Mouse (Mus musculus) midbrain, embryonic 14.5 days (tissue): ENCODE results near the gene Chrm5. TPM values are rescaled to one million over a fixed set of nuclear protein-coding genes. Genes with fewer than 3 reads are reported as not detected.

Experiments used
- ATAC-seq: fragments of 200-750 bp; cut with Nextera tagmentation; 2 replicates; pipeline ENCODE4 v1.8.0; 2017; ENCODE audit warnings: moderate number of reproducible peaks, moderate library complexity; ENCODE audit not compliant: low FRiP score, low TSS enrichment
- DNase-seq: peaks from one replicate; pipeline ENCODE4 v3.0.0-alpha.2; 2015
- H3K27ac ChIP-seq: fragments of 300-500 bp; sonication (generic); replicated peaks from 2 replicates; pipeline ENCODE4 v1.5.1; 2014; ENCODE audit warnings: mild to moderate bottlenecking, low read depth, low read length, moderate library complexity
- H3K27me3 ChIP-seq: fragments of 300-500 bp; sonication (generic); 2 replicates; pipeline ENCODE4 v1.6.1; 2014; ENCODE audit warnings: low read length, control low read depth, mixed read lengths; ENCODE audit not compliant: control insufficient read depth, insufficient read depth
- H3K36me3 ChIP-seq: fragments of 300-500 bp; sonication (generic); 2 replicates; pipeline ENCODE4 v1.6.1; 2014; ENCODE audit warnings: low read length, control low read depth; ENCODE audit not compliant: control insufficient read depth, insufficient read depth
- H3K4me1 ChIP-seq: fragments of 300-500 bp; sonication (generic); 2 replicates; pipeline ENCODE4 v1.6.1; 2014; ENCODE audit warnings: mild to moderate bottlenecking, antibody characterized with exemption, low read length, control low read depth; ENCODE audit not compliant: control insufficient read depth, insufficient read depth
- H3K4me2 ChIP-seq: fragments of 300-500 bp; sonication (generic); 2 replicates; pipeline ENCODE4 v1.6.1; 2014; ENCODE audit warnings: mild to moderate bottlenecking, low read length, moderate library complexity
- H3K4me3 ChIP-seq: fragments of 300-500 bp; sonication (generic); replicated peaks from 2 replicates; pipeline ENCODE4 v1.5.1; 2014; ENCODE audit warnings: low read depth, low read length
- H3K9ac ChIP-seq: fragments of 300-500 bp; sonication (generic); replicated peaks from 2 replicates; pipeline ENCODE4 v1.6.1; 2014; ENCODE audit warnings: mild to moderate bottlenecking, low read length, moderate library complexity
- H3K9me3 ChIP-seq: fragments of 300-500 bp; sonication (generic); 2 replicates; pipeline ENCODE4 v1.6.1; 2016; ENCODE audit warnings: low read length, control low read depth, mixed read lengths; ENCODE audit not compliant: control insufficient read depth
- WGBS: fragments of 180-500 bp; shearing (Covaris S2); extraction: QIAGEN DNeasy Blood & Tissue Kit; methylation state at CpG from one replicate; pipeline ENCODE4 v1.1.7; 2014; 5-methylcytosine and 5-hydroxymethylcytosine counted together
- polyA plus RNA-seq: library from polyadenylated mRNA; unstranded; fragments of >200 nt; fragmentation: Nextera tagmentation; extraction: Ambion mirVana; gene quantifications from 2 replicates; pipeline ENCODE4 v1.2.1, GENCODE M21; 2014

Gene Chrm5
- polyA plus RNA-seq, 1 experiment from 2014 or later, result 0.30 TPM

DNA sequence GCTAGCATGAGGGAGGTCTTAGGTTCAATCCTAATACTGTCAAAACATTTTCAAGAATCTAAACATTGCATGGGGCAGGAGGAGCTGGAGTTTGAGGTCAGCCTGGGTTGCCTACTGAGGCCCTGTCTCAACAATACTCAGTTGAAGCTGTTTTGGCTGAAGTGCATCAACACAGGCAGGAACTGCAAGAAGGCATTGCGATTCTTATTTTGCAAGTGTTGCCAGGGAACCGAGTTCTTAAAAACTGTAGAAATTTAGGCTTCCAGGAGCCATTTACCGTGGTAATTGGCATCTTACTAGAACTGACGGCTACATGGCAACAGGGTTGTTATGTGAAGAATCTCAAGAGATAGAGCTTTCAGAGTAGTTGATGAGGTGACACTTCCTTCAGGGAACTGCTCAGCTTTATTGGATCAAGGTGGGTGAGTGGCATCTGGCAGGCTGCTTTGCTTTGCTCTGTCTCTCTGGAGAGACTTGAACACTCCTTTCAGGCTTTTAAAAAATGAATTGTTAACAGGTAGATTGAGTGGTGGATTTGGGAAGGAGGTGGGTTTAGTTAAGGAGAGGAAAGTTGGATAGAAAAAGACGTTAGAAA is 26.4 kb upstream of the Chrm5 start:
- Histone ChIP-seq H3K36me3 (no peaks in the 10 kb centered on the region), H3K9ac (no peak overlapping the region), H3K4me3 (no peak overlapping the region), H3K27me3 (no peaks in the 10 kb centered on the region), H3K27ac (no peak overlapping the region), H3K4me1 (no peaks in the 10 kb centered on the region), H3K9me3 (no peaks in the 10 kb centered on the region), H3K4me2 (no peak overlapping the region)
- DNase-seq, result no peak
- no peak for ATAC-seq
- WGBS, result 77% methylated on average over 5 of the region's 5 CpGs

DNA sequence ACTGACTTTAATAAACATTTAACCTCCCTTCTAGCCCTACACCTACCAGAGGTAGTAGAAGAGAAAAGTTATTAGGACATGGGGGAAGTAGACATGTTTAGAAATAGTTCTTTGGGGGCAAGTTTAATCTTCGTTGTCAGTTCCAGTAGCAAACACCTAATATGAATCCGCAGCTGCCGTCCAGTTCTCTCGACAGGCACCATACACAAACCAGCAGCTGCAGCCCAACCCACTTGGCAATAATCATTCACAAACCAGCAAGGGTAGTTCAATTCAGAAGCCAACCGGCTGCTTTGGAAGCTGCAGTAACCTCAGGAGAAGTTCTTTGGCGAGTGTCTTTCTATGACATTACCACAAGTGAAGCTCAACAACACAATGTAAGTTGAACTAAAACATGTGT is 23.4 kb upstream of the Chrm5 start:
- no peak overlapping the region for H3K9ac ChIP-seq
- H3K9me3 ChIP-seq, result no peaks in the 10 kb centered on the region

DNA sequence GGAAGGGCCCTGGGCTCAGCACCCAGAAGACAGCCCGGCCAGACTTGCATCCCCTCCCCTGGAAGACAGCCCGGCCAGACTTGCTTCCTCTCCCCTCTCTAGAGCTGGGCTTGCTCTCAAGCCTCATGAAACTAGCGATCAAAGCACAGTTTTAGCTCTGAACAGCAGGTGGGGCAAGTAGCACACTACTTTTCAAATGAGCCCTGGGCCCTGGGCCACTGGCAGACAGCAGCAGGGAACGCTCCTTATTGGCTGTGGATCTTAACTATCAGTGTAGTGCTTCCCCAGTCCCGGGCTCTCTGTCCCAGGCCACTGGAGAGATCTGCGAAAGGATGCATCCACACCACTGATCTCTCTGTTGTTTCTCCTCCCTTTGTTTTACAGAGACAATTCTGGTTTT is 20.6 kb upstream of the Chrm5 start:
- H3K27me3 ChIP-seq, result no peaks in the 10 kb centered on the region
- H3K9me3 ChIP-seq, result no peaks in the 10 kb centered on the region
- DNase-seq (peak; percentile 89), ATAC-seq (peak; percentile 89)
- H3K4me1 ChIP-seq, result no peaks in the 10 kb centered on the region
- 2% methylated on average over 6 of the region's 6 CpGs for WGBS
- no peak overlapping the region for H3K27ac ChIP-seq
- no peak overlapping the region for H3K9ac ChIP-seq
- no peak overlapping the region for H3K4me2 ChIP-seq
- H3K4me3 ChIP-seq, result no peak overlapping the region
- no peaks in the 10 kb centered on the region for H3K36me3 ChIP-seq

More for the DNA sequence above, 23.4 kb upstream of the Chrm5 start:
- H3K27me3 ChIP-seq, result no peaks in the 10 kb centered on the region
- no peak overlapping the region for H3K4me2 ChIP-seq
- 91% methylated on average over 6 of the region's 6 CpGs for WGBS
- H3K36me3 ChIP-seq, result no peaks in the 10 kb centered on the region
- ATAC-seq, result no peak
- H3K27ac ChIP-seq, result no peak overlapping the region
- no peak for DNase-seq
- no peak overlapping the region for H3K4me3 ChIP-seq
- H3K4me1 ChIP-seq, result no peaks in the 10 kb centered on the region

DNA sequence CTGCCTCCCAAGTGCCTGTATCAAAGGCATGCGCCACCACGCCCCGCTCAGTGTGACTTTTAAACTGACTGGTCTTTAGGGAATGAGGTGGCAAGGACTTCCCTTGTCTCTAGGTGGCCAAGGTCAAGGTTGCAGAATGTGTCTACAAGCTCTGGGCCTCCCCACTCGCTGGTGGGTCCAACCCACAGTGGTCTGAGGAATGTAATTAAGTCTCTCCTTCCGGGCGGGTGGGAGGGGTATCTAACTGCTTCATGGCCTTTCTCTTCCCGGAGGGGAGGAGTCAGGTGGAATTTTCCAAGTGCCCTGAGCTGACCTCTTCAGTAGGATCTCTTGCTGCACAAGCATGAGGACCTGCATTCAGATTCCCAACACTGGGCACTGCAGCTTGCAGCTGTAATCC is 17.3 kb upstream of the Chrm5 start:
- no peaks in the 10 kb centered on the region for H3K9me3 ChIP-seq
- no peak overlapping the region for H3K4me2 ChIP-seq
- no peaks in the 10 kb centered on the region for H3K36me3 ChIP-seq
- H3K27me3 ChIP-seq, result no peaks in the 10 kb centered on the region
- no peak overlapping the region for H3K9ac ChIP-seq
- H3K4me1 ChIP-seq, result 0 out of 2 replicates have a peak, but pooled peaks cover 3% of the 10 kb centered on the region
- DNase-seq (no peak), ATAC-seq (no peak)
- H3K4me3 ChIP-seq, result no peak overlapping the region
- 76% methylated on average over 7 of the region's 7 CpGs for WGBS
- no peak overlapping the region for H3K27ac ChIP-seq

DNA sequence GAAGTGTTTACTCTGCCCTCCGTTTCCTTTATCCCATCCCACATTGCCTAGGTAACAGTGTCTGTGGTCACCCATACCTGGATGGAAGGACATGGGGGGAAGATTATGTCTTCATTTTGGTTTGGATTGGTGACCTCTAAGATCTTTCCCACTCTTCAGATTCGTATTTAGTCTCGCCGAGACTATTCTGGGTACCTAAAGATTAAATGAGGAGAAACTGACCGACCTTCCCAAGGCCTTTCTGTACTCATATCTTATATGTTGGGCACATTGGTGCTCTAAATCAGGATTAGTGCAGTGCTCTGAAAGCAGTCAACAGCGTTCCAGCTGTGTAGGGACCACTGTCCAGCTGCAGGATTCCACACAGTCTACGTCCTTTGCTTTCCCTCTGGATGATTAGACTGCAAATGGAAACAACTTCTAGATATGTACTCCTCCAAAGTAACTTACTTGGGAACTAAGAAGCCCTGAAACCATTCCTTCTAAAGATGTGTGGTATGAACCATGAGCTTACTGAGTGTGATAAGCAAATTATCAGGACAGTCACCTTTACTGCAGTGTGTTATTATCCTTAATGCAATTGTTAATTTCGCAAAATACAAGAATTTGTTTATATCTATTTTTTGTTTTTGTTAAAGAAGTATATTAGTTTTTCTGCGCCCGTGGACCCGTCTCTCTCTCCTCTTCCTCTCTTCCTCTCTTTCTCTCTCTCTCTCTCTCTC is 13.1 kb upstream of the Chrm5 start:
- H3K4me1 ChIP-seq, result 0 out of 2 replicates have a peak, but pooled peaks cover 3% of the 10 kb centered on the region
- H3K9ac ChIP-seq, result peak overlapping the region; percentile 99; the same call in 1 of the 2 replicates
- DNase-seq (no peak), ATAC-seq (no peak)
- WGBS, result 46% methylated on average over 11 of the region's 11 CpGs
- H3K4me3 ChIP-seq, result peak overlapping the region; percentile 77
- no peaks in the 10 kb centered on the region for H3K9me3 ChIP-seq
- no peaks in the 10 kb centered on the region for H3K27me3 ChIP-seq
- peak overlapping the region; percentile 58 for H3K4me2 ChIP-seq
- peak overlapping the region; percentile 96 for H3K27ac ChIP-seq
- no peaks in the 10 kb centered on the region for H3K36me3 ChIP-seq

DNA sequence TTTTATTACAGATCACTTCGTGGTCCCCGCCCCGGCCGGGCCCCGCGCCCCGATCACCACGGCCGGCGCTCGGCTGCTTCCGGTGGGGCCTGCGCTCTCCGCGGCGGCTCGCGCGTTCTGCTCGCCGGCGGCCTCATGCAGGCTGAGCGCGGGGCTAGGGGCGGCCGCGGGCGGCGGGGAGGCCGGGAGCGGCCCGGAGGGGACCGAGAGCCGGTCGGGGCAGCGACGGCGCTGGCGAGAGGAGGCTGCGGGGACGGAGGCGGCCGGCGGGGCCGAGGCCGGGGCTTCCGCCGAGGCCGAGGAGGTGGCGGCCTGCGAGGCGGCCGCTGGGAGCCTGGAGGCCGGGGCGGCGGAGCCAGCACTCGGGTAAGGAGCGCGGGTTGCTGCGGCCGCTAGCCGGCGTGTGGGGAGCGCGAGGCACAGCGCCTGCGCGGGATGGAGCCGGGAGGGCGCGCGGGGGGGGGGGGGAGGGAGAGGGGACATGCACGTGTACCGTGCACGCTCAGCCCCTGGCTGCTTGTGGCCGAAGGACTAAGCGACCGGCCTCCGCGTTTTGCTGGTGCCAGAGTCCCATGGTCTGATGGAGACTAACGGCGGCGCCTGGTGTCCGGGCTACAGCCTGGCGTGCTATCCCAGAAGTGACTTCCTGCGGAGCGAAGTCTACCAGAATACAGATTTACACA is 12.4 kb upstream of the Chrm5 start, which contains the start of gene Aven:
Gene Aven, plus strand, starts transcription at position 109 of the 683 bp plus-strand sequence.
- H3K9ac ChIP-seq, result peak within 1 kb of the TSS; percentile 99
- under 1% methylated on average over 75 of the region's 87 CpGs for WGBS
- H3K4me2 ChIP-seq, result peak within 1 kb of the TSS; percentile 58
- DNase-seq (peak; percentile 92), ATAC-seq (peak; percentile 96)
- no peaks in the 10 kb centered on the region for H3K27me3 ChIP-seq
- no peaks in the 10 kb centered on the region for H3K9me3 ChIP-seq
- H3K4me1 ChIP-seq, result 0 out of 2 replicates have a peak, but pooled peaks cover 3% of the 10 kb centered on the region
- peak within 1 kb of the TSS; percentile 77 for H3K4me3 ChIP-seq
- peak within 1 kb of the TSS; percentile 96 for H3K27ac ChIP-seq
- H3K36me3 ChIP-seq, result no peaks in the 10 kb centered on the region

DNA sequence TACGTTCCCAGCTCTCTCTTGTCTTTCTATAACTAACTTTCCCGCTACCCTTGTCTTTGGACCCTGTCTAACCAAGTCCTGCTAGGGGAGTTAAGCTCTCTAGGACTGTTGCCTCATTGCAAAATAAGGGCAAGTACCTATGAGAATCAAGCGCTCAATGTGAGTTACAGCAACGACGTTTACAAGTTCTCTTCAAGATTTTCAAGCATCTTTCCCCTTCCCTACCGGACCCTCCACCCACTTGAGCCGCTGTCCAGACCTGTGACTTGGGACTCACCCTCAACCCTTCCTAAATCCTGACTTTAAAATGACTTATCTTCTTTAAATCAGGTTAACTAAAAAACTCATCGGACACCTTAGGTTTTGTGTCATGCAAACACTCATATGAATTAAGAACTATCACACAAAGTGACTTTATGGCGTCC is 11.9 kb upstream of the Chrm5 start:
- 5% methylated on average over 9 of the region's 9 CpGs for WGBS
- Histone ChIP-seq H3K4me3 (peak overlapping the region; percentile 77), H3K4me2 (peak overlapping the region; percentile 58), H3K27me3 (no peaks in the 10 kb centered on the region), H3K27ac (peak overlapping the region; percentile 96), H3K36me3 (no peaks in the 10 kb centered on the region), H3K4me1 (0 out of 2 replicates have a peak, but pooled peaks cover 3% of the 10 kb centered on the region), H3K9me3 (no peaks in the 10 kb centered on the region), H3K9ac (peak overlapping the region; percentile 99)
- ATAC-seq (peak; percentile 12), DNase-seq (peak; percentile 51)

DNA sequence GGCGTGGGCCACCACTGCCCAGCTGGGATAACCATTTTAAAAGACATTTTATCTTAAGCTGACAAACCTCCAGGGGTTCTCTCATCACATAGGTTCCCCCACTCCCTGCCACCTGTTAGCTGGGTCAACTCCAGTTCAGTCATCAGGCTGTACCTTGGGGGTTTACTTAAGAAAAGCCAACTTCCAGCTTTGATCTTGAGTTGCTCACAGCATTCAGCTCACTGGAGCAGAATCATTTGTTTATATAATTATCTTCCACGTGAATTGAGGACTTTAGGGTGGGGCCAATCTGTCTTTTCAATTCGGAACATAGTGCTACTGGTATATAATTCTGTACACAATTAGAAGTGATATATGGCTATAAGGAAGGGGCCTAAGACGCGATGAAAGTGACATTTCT is 11.1 kb upstream of the Chrm5 start:
- WGBS, result 77% methylated on average over 5 of the region's 5 CpGs
- no peaks in the 10 kb centered on the region for H3K36me3 ChIP-seq
- no peaks in the 10 kb centered on the region for H3K9me3 ChIP-seq
- H3K27ac ChIP-seq, result no peak overlapping the region
- H3K27me3 ChIP-seq, result no peaks in the 10 kb centered on the region
- no peak overlapping the region for H3K4me2 ChIP-seq
- H3K4me1 ChIP-seq, result 0 out of 2 replicates have a peak, but pooled peaks cover 3% of the 10 kb centered on the region
- H3K9ac ChIP-seq, result no peak overlapping the region
- no peak overlapping the region for H3K4me3 ChIP-seq
- ATAC-seq (no peak), DNase-seq (no peak)
